Mouse (Mus musculus) liver, adult 2 months (tissue): ENCODE results near the gene 4933427D14Rik.

Experiments used
- CTCF ChIP-seq: fragments of 200-500 bp; IDR thresholded peaks from 2 replicates; pipeline ENCODE4 v1.5.1; 2011; ENCODE audit warnings: low read depth, low read length, control low read depth
- POLR2A ChIP-seq: fragments of 200-500 bp; IDR thresholded peaks from 2 replicates; pipeline ENCODE4 v1.6.1; 2011; ENCODE audit warnings: low read length, control low read depth; ENCODE audit not compliant: insufficient read depth; ENCODE audit errors: extremely low read depth

DNA sequence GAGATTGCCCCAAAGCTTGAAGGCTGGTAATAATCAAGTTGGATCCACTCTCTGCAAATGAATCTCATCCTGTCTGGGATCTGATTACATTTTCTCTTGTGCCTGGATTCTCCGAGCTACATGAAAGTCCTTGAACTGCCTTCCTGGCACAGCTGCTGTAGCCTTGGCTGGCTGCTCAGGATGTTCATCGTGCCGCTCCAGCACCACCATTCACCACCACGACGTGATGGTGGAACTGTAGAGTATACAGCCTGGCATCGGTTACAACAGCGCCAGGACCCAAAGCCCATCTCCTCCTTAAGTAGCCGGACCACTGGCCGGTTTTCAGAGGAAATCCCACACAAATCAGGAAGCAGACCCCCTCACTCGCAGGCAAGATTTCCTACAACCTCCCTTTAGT, 74.2 kb downstream of the 4933427D14Rik start:
- TF ChIP-seq CTCF (no peak), POLR2A (no peak)
